Mouse (Mus musculus) forebrain, embryonic 11.5 days (tissue): ENCODE results near the gene 4930449I24Rik. TPM values are rescaled to one million over a fixed set of nuclear protein-coding genes. Genes with fewer than 3 reads are reported as not detected.
"Not testable (repeated sequence)": the region's sequence is repeated elsewhere in the genome, so short reads cannot be mapped to it uniquely, and the experiment has no call there.

Experiments
- ATAC-seq: fragments of 200-750 bp; cut with Nextera tagmentation; replicated peaks from 2 replicates; pipeline ENCODE4 v1.8.0; 2017; ENCODE audit warnings: moderate TSS enrichment; ENCODE audit not compliant: low FRiP score
- DNase-seq: peaks from one replicate; pipeline ENCODE4 v3.0.0-alpha.2; 2017; ENCODE audit warnings: low spot score
- H3K27ac ChIP-seq: fragments of 300-500 bp; sonication (generic); 2 replicates; pipeline ENCODE4 v1.5.1; 2014; ENCODE audit warnings: low read depth, low read length
- H3K27me3 ChIP-seq: fragments of 300-500 bp; sonication (generic); 2 replicates; pipeline ENCODE4 v1.6.1; 2014; ENCODE audit warnings: mild to moderate bottlenecking, low read length, mixed read lengths; ENCODE audit not compliant: control insufficient read depth, insufficient read depth
- H3K36me3 ChIP-seq: fragments of 300-500 bp; sonication (generic); 2 replicates; pipeline ENCODE4 v1.6.1; 2014; ENCODE audit warnings: mild to moderate bottlenecking, low read length, moderate library complexity, mixed read lengths; ENCODE audit not compliant: control insufficient read depth, insufficient read depth
- H3K4me1 ChIP-seq: fragments of 300-500 bp; sonication (generic); replicated peaks from 2 replicates; pipeline ENCODE4 v1.6.1; 2014; ENCODE audit warnings: low read length, mixed read lengths; ENCODE audit not compliant: control insufficient read depth, insufficient read depth
- H3K4me2 ChIP-seq: fragments of 300-500 bp; sonication (generic); 2 replicates; pipeline ENCODE4 v1.6.1; 2014; ENCODE audit warnings: low read depth, mild to moderate bottlenecking, low read length, moderate library complexity, mixed read lengths; ENCODE audit not compliant: severe bottlenecking
- H3K4me3 ChIP-seq: fragments of 300-500 bp; sonication (generic); 2 replicates; pipeline ENCODE4 v1.5.1; 2014; ENCODE audit warnings: low read depth, low read length
- H3K9ac ChIP-seq: fragments of 300-500 bp; sonication (generic); 2 replicates; pipeline ENCODE4 v1.6.1; 2014; ENCODE audit warnings: low read length
- H3K9me3 ChIP-seq: fragments of 300-500 bp; sonication (generic); 2 replicates; pipeline ENCODE4 v1.6.1; 2016; ENCODE audit warnings: low read length, mixed read lengths; ENCODE audit not compliant: control insufficient read depth
- WGBS: fragments of 180-500 bp; shearing (Covaris S2); extraction: QIAGEN DNeasy Blood & Tissue Kit; methylation state at CpG from one replicate; pipeline ENCODE4 v1.1.7; 2014; 5-methylcytosine and 5-hydroxymethylcytosine counted together
- polyA plus RNA-seq: library from polyadenylated mRNA; unstranded; fragments of >200 nt; fragmentation: Nextera tagmentation; extraction: Ambion mirVana; gene quantifications from 2 replicates; pipeline ENCODE4 v1.2.1, GENCODE M21; 2014

4930449I24Rik gene
- not detected in 2 replicates for polyA plus RNA-seq

DNA sequence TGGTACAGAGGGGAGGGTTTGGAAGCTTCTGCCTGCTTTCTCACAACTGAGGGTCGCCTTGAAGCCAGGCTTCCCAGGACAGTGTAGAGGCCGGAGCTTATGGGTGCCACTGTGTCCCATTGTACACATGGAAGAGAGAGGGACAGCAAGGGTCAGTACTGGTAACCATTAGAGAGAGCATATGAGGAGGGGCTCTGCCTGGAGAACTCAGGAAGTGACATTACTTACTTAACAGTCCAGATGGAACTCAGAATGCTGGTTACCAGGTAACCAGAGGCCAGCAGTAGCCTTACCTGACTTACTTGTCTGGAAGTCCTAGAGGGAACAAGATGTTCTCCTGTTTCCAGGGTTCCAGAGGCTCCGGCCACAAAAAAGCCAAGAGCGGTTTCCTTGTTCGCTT, at the start of gene 4930449I24Rik:
Gene 4930449I24Rik (plus strand): TSS at position 301 of the 400 bp plus-strand sequence.
- not testable (repeated sequence) for ATAC-seq, H3K9me3 ChIP-seq, H3K27me3 ChIP-seq, DNase-seq, H3K4me1 ChIP-seq, H3K9ac ChIP-seq, H3K4me3 ChIP-seq, H3K36me3 ChIP-seq, H3K27ac ChIP-seq, H3K4me2 ChIP-seq
- WGBS = no CpG with 5 or more reads among the region's 5 CpGs

DNA sequence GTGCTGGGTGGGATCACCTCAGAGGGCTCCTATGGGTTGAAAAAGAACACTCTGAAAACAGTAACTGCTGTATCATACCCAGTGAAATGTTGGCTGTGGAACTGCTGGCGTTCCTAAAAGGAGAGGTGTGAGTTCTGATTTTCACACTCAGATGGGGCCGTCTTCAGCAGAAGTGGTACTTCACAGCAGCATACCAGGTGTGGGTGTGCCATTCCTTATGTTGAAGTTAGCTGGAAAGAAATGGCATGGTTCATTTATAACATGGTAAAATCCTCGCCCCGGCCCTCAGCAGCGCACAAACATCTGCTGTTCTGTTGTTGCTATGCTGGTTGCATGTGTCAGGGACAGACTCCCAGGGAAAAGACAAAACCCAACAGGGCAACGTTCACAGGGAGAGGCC, 48.6 kb upstream of the 4930449I24Rik start:
- Histone ChIP-seq H3K9ac (no peak overlapping the region), H3K4me1 (no peaks in the 10 kb centered on the region), H3K4me2 (no peak overlapping the region), H3K9me3 (no peaks in the 10 kb centered on the region), H3K4me3 (no peak overlapping the region), H3K27ac (no peak overlapping the region), H3K27me3 (no peaks in the 10 kb centered on the region), H3K36me3 (no peaks in the 10 kb centered on the region)
- 94% methylated on average over 6 of the region's 6 CpGs for WGBS
- ATAC-seq (no peak), DNase-seq (no peak)

DNA sequence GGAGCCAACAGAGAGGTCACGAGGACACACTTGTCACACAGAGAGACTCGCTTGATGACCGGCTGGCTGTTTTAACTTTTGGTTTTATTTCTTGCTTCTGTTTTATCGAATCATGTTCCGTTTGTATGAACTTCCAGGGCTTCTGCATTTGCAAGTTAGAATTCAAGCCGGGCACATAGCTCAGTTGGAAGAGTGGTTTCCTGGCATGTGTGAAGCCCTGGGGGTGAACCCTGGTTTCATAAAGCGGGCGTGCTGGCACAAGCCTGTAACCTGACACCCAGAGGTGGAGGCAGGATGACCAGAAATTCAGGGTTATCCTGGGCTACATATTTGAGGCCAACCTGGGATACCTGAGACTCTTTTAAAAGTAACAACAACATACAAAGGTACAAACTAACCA, 40.6 kb upstream of the 4930449I24Rik start:
- WGBS = 86% methylated on average over 8 of the region's 8 CpGs
- Histone ChIP-seq H3K9ac (no peak overlapping the region), H3K27me3 (no peaks in the 10 kb centered on the region), H3K36me3 (no peaks in the 10 kb centered on the region; the same call in 1 of the 2 replicates), H3K4me1 (no peaks in the 10 kb centered on the region), H3K9me3 (no peaks in the 10 kb centered on the region), H3K27ac (no peak overlapping the region), H3K4me3 (no peak overlapping the region), H3K4me2 (no peak overlapping the region)
- DNase-seq (no peak), ATAC-seq (no peak)

DNA sequence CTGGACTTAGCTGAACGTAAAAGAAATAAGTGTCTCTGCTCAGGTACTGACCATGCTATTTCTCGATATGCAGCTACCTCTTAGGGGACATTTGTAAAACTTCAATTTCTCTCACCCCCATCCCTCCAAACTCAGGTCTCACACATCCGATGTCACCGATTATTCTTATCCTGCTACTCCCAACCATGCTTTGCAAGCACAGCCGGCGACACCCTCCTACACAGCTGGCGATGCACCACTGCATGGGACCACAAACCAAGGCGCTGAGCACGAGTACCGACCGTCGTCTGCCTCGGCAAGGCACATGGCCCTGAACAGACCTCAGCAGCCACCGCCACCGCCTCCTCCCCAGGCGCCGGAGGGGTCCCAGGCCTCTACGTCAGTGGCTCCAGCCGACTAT, 35.5 kb upstream of the 4930449I24Rik start:
- no peak overlapping the region for H3K27ac ChIP-seq
- H3K9ac ChIP-seq = no peak overlapping the region
- H3K36me3 ChIP-seq = no peaks in the 10 kb centered on the region
- DNase-seq = no peak
- H3K4me3 ChIP-seq = no peak overlapping the region
- H3K4me2 ChIP-seq = no peak overlapping the region
- 94% methylated on average over 19 of the region's 19 CpGs for WGBS
- no peaks in the 10 kb centered on the region for H3K9me3 ChIP-seq
- no peak for ATAC-seq
- H3K27me3 ChIP-seq = no peaks in the 10 kb centered on the region
- no peaks in the 10 kb centered on the region for H3K4me1 ChIP-seq

DNA sequence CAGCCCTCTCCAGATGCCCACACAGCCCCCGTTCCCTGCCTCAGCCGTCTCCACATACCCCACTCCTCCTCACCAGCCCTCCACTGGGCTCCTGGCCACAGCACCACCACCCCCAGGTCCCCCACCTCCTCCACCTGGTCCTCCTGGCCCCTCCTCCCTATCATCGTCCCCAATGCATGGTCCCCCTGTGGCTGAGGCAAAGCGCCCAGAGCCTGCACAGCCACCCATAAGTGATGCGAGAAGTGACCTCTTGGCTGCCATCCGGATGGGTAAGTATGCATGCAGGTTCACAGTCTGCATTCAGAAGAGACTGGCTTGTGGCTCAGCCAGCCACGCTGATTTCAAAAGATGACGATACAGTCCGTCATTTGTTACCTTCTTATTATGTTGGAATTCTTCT, 33.9 kb upstream of the 4930449I24Rik start:
- H3K4me1 ChIP-seq = no peaks in the 10 kb centered on the region
- no peak overlapping the region for H3K4me2 ChIP-seq
- no peaks in the 10 kb centered on the region for H3K27me3 ChIP-seq
- 89% methylated on average over 9 of the region's 9 CpGs for WGBS
- ATAC-seq (no peak), DNase-seq (no peak)
- no peak overlapping the region for H3K9ac ChIP-seq
- H3K4me3 ChIP-seq = no peak overlapping the region
- H3K27ac ChIP-seq = no peak overlapping the region
- no peaks in the 10 kb centered on the region for H3K36me3 ChIP-seq
- H3K9me3 ChIP-seq = no peaks in the 10 kb centered on the region

DNA sequence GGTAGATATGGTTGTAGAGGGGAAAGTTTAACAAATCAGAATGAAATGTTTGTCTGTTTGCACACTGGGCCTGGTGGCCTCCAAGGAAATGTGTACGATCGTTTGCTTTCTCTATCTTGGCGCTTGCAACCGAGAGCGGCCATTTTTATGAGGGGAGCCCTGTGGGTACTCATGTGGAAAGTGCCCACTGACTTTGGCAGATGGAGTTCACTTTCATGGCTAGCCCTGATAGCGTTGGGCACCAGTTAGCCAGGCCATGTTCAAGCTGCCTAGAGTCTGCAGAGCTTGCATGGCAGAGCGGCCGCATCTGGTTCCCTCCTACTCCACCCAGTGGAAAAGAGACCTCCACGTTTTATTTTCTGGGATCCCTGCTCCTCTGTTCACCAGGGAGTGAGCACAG, 31.4 kb upstream of the 4930449I24Rik start:
- ATAC-seq = no peak
- DNase-seq = no peak

GRCm38 (mm10) chr5:146471311-146471710, 30.9 kb upstream of the 4930449I24Rik start:
- no peak overlapping the region for H3K27ac ChIP-seq
- H3K4me1 ChIP-seq = no peaks in the 10 kb centered on the region
- no peak for DNase-seq
- no peak for ATAC-seq
- no peak overlapping the region for H3K4me3 ChIP-seq
- no peaks in the 10 kb centered on the region for H3K27me3 ChIP-seq
- no peaks in the 10 kb centered on the region for H3K9me3 ChIP-seq
- H3K9ac ChIP-seq = no peak overlapping the region
- H3K36me3 ChIP-seq = no peaks in the 10 kb centered on the region
- 91% methylated on average over 5 of the region's 5 CpGs for WGBS
- H3K4me2 ChIP-seq = no peak overlapping the region

More for the DNA sequence above, 31.4 kb upstream of the 4930449I24Rik start:
- H3K4me2 ChIP-seq = no peak overlapping the region
- H3K4me3 ChIP-seq = no peak overlapping the region
- H3K36me3 ChIP-seq = no peaks in the 10 kb centered on the region
- no peaks in the 10 kb centered on the region for H3K27me3 ChIP-seq
- H3K4me1 ChIP-seq = no peaks in the 10 kb centered on the region
- no peak overlapping the region for H3K9ac ChIP-seq
- 87% methylated on average over 9 of the region's 9 CpGs for WGBS
- no peak overlapping the region for H3K27ac ChIP-seq
- no peaks in the 10 kb centered on the region for H3K9me3 ChIP-seq

- no peak for DNase-seq
- H3K4me3 ChIP-seq = no peak overlapping the region
- no peaks in the 10 kb centered on the region for H3K36me3 ChIP-seq
- no peaks in the 10 kb centered on the region for H3K9me3 ChIP-seq
- no peaks in the 10 kb centered on the region for H3K4me1 ChIP-seq
- H3K4me2 ChIP-seq = no peak overlapping the region
- H3K27me3 ChIP-seq = no peaks in the 10 kb centered on the region
- ATAC-seq = no peak
- 92% methylated on average over 12 of the region's 12 CpGs for whole genome bisulfite sequencing
- H3K9ac ChIP-seq = no peak overlapping the region
- H3K27ac ChIP-seq = no peak overlapping the region
Observed at GRCm38 (mm10) chr5:146471821-146472220, 30.4 kb upstream of the 4930449I24Rik start.

DNA sequence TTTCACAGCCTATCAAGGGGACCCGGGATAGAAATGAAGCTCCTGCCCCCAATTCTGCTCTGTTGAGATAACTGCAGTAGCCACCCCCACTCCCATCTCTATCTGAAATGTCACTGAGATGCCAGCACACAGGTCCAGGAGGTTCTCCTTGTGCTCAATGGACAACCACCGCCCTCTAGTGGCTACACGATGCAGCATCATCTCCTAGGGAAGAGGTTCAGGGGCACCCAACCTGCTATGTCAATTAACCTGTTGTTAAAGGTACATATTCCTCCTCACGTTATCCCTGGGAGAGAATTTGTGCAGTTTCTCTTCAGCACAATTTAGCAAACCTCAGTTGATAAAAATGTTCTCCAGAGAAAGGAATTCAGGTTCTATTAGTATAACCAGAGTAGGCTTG, 22.6 kb upstream of the 4930449I24Rik start:
- H3K4me3 ChIP-seq, ATAC-seq, H3K4me1 ChIP-seq, H3K27ac ChIP-seq, H3K27me3 ChIP-seq, H3K9me3 ChIP-seq, H3K4me2 ChIP-seq, H3K36me3 ChIP-seq, H3K9ac ChIP-seq: not testable (repeated sequence)
- peak; percentile 38 for DNase-seq
- 16% methylated on average over 4 of the region's 4 CpGs for WGBS
